Mouse (Mus musculus): ENCODE measurements around the gene Pcbp3. TPM values are rescaled to one million over a fixed set of nuclear protein-coding genes. Genes with fewer than 3 reads are reported as not detected.
A peak's percentile ranks its signal among the peaks of the same experiment; 100 is the strongest.

Pcbp3 gene
- polyA plus RNA-seq, 1 experiment from 2014 or later = 11.8 TPM

GRCm38 (mm10) chr10:76798751-76799585, 162.7 kb downstream of the Pcbp3 start:
- Histone ChIP-seq H3K4me3 (no peak overlapping the region), H3K9me3 (no peaks in the 10 kb centered on the region), H3K27ac (replicated peaks) (no peak overlapping the region), H3K36me3 (no peaks in the 10 kb centered on the region), H3K4me2 (peak overlapping the region; percentile 27), H3K27me3 (replicated peaks) (no peaks in the 10 kb centered on the region), H3K4me1 (peaks cover 37% of the 10 kb centered on the region), H3K9ac (peak overlapping the region; percentile 29; the same call in 1 of the 2 replicates)
- ATAC-seq (ENCODE audit: extremely low read depth, insufficient number of reproducible peaks, low FRiP score, low TSS enrichment) = 0 out of 2 replicates have a peak, but pooled peaks have one; percentile 28
- 62% methylated on average over 17 of the region's 17 CpGs for WGBS

DNA sequence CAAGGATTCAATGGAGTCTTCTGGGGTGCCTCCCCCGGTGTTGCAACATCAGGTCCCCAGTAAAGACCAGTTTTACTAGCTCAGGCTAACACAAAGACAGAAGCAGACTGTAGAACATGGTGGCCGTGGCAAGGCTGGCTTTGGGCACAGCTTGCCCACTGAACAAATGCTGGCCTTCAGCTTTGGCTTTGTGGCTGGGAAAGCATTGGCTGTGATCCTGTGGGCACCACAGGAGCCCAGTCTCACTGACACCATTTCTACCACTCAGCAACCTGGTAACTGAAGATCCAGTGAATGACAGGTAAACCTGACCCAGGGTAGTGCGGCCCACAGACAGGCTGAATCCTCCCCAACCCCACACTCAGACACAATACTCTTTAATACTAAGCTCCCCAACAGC, 167.6 kb downstream of the Pcbp3 start:
- H3K9me3 ChIP-seq = no peaks in the 10 kb centered on the region
- 77% methylated on average over 3 of the region's 3 CpGs for WGBS
- ATAC-seq (ENCODE audit: extremely low read depth, insufficient number of reproducible peaks, low FRiP score, low TSS enrichment) = no peak
- no peak overlapping the region for H3K27ac ChIP-seq (replicated peaks)
- H3K4me2 ChIP-seq = no peak overlapping the region
- H3K4me1 ChIP-seq = peaks cover 16% of the 10 kb centered on the region
- no peaks in the 10 kb centered on the region for H3K27me3 ChIP-seq (replicated peaks)
- no peak overlapping the region for H3K4me3 ChIP-seq
- H3K9ac ChIP-seq = no peak overlapping the region
- no peaks in the 10 kb centered on the region for H3K36me3 ChIP-seq

DNA sequence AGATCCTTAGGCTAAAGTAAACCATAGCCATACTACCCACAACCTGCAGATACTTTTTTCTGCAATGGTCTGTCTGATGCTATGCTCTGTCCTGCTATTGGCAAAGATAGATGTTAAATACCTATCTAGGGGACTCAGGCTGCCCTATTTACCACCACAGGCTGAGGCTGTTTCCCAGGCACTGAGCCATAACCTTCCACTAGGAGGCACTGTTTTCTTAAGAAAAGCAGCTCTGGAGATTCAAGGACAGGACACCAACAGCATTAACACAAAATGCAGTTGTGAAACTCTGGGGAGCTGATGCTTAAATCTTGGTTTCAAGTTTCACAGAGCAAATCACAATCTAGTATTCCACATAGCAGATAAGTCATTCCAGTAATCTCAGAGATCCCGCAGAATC, 170.2 kb downstream of the Pcbp3 start:
- WGBS = 46% methylated on average over 1 of the region's 1 CpGs
- H3K9ac ChIP-seq = no peak overlapping the region
- H3K27ac ChIP-seq (replicated peaks) = no peak overlapping the region
- no peaks in the 10 kb centered on the region for H3K36me3 ChIP-seq
- H3K4me3 ChIP-seq = no peak overlapping the region
- peaks cover 10% of the 10 kb centered on the region for H3K4me1 ChIP-seq
- ATAC-seq (ENCODE audit: extremely low read depth, insufficient number of reproducible peaks, low FRiP score, low TSS enrichment) = no peak
- H3K27me3 ChIP-seq (replicated peaks) = no peaks in the 10 kb centered on the region
- no peak overlapping the region for H3K4me2 ChIP-seq
- no peaks in the 10 kb centered on the region for H3K9me3 ChIP-seq

DNA sequence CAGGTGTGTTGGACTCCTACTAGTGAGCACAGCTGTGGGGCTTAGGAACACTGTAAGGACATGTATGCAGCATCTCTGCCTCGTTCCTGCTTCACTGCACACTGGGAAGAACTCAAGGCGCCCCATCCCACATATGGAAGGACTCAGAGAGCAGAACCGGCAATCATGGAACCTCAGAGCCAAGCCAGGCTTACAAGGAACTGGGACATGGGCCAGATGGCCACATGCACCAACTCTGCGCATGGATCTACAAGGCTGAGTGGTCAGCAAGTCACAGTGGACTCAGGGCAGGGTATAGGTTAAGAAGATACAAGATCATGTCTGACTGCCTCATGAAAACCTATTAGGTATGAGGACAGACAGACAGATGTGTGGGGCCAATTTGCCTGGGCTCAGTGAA, 171.8 kb downstream of the Pcbp3 start:
- Histone ChIP-seq H3K4me1 (no peaks in the 10 kb centered on the region), H3K4me3 (no peak overlapping the region), H3K9me3 (no peaks in the 10 kb centered on the region), H3K9ac (no peak overlapping the region), H3K4me2 (no peak overlapping the region), H3K27me3 (replicated peaks) (no peaks in the 10 kb centered on the region), H3K36me3 (no peaks in the 10 kb centered on the region), H3K27ac (replicated peaks) (no peak overlapping the region)
- no peak for ATAC-seq (ENCODE audit: extremely low read depth, insufficient number of reproducible peaks, low FRiP score, low TSS enrichment)
- 73% methylated on average over 4 of the region's 4 CpGs for WGBS

GRCm38 (mm10) chr10:76785312-76785711, 176.4 kb downstream of the Pcbp3 start:
- ATAC-seq (ENCODE audit: extremely low read depth, insufficient number of reproducible peaks, low FRiP score, low TSS enrichment) = no peak
- no peaks in the 10 kb centered on the region for H3K9me3 ChIP-seq
- 72% methylated on average over 6 of the region's 6 CpGs for whole genome bisulfite sequencing

GRCm38 (mm10) chr10:76779225-76779624, 182.5 kb downstream of the Pcbp3 start:
- Histone ChIP-seq H3K27ac (replicated peaks) (no peak overlapping the region), H3K4me1 (0 out of 2 replicates have a peak, but pooled peaks cover 4% of the 10 kb centered on the region), H3K4me3 (no peak overlapping the region), H3K4me2 (no peak overlapping the region), H3K27me3 (replicated peaks) (no peaks in the 10 kb centered on the region), H3K36me3 (no peaks in the 10 kb centered on the region), H3K9me3 (no peaks in the 10 kb centered on the region), H3K9ac (no peak overlapping the region)
- no peak for ATAC-seq (ENCODE audit: extremely low read depth, insufficient number of reproducible peaks, low FRiP score, low TSS enrichment)
- WGBS = 86% methylated on average over 5 of the region's 5 CpGs

More at GRCm38 (mm10) chr10:76785312-76785711, 176.4 kb downstream of the Pcbp3 start:
- H3K4me3 ChIP-seq = no peak overlapping the region
- H3K9ac ChIP-seq = no peak overlapping the region
- H3K4me1 ChIP-seq = 0 out of 2 replicates have a peak, but pooled peaks cover 4% of the 10 kb centered on the region
- H3K36me3 ChIP-seq = no peaks in the 10 kb centered on the region
- H3K4me2 ChIP-seq = no peak overlapping the region
- H3K27ac ChIP-seq (replicated peaks) = no peak overlapping the region
- H3K27me3 ChIP-seq (replicated peaks) = no peaks in the 10 kb centered on the region

GRCm38 (mm10) chr10:76771624-76772023, 190.1 kb downstream of the Pcbp3 start:
- WGBS = 47% methylated on average over 3 of the region's 3 CpGs
- no peak overlapping the region for H3K4me2 ChIP-seq
- no peak overlapping the region for H3K9ac ChIP-seq
- 0 out of 2 replicates have a peak, but pooled peaks cover 3% of the 10 kb centered on the region for H3K9me3 ChIP-seq
- H3K27ac ChIP-seq (replicated peaks) = no peak overlapping the region
- H3K27me3 ChIP-seq (replicated peaks) = no peaks in the 10 kb centered on the region
- no peak for ATAC-seq (ENCODE audit: extremely low read depth, insufficient number of reproducible peaks, low FRiP score, low TSS enrichment)
- no peak overlapping the region for H3K4me3 ChIP-seq
- H3K4me1 ChIP-seq = peaks cover 10% of the 10 kb centered on the region; the same call in 1 of the 2 replicates
- H3K36me3 ChIP-seq = no peaks in the 10 kb centered on the region

DNA sequence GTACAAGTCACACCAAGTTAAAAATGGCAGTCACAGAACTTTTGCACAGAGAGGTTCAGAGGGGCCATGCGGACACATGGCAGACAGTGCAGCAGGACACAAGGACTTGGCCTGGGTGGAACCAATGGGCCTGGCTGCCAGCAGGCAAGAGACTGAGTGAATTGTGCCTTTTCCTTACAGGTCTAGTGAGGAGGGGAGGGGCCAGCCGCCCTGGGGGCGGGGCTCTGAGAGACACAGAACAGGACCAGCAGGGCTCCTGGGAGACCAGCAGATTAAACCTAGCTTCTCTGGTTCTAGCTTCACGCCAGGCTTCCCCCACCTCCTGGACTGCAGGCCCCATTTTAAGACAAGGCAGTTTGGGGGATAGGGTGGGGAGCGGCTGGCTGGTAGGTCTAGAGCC, 190.6 kb downstream of the Pcbp3 start:
- H3K4me1 ChIP-seq = peaks cover 10% of the 10 kb centered on the region; the same call in 1 of the 2 replicates
- H3K9me3 ChIP-seq = 0 out of 2 replicates have a peak, but pooled peaks cover 3% of the 10 kb centered on the region
- H3K4me2 ChIP-seq = no peak overlapping the region
- no peaks in the 10 kb centered on the region for H3K27me3 ChIP-seq (replicated peaks)
- WGBS = 42% methylated on average over 5 of the region's 5 CpGs
- no peak overlapping the region for H3K27ac ChIP-seq (replicated peaks)
- H3K9ac ChIP-seq = no peak overlapping the region
- H3K36me3 ChIP-seq = no peaks in the 10 kb centered on the region
- ATAC-seq (ENCODE audit: extremely low read depth, insufficient number of reproducible peaks, low FRiP score, low TSS enrichment) = no peak
- no peak overlapping the region for H3K4me3 ChIP-seq

- Histone ChIP-seq H3K4me3 (no peak overlapping the region), H3K27ac (replicated peaks) (no peak overlapping the region), H3K27me3 (replicated peaks) (no peaks in the 10 kb centered on the region), H3K9ac (no peak overlapping the region), H3K4me2 (no peak overlapping the region), H3K4me1 (peaks cover 10% of the 10 kb centered on the region; the same call in 1 of the 2 replicates), H3K9me3 (0 out of 2 replicates have a peak, but pooled peaks cover 3% of the 10 kb centered on the region), H3K36me3 (no peaks in the 10 kb centered on the region)
- 86% methylated on average over 6 of the region's 6 CpGs for WGBS
- ATAC-seq (ENCODE audit: extremely low read depth, insufficient number of reproducible peaks, low FRiP score, low TSS enrichment) = no peak
Measured at GRCm38 (mm10) chr10:76769581-76769980, 192.1 kb downstream of the Pcbp3 start.

- no peak overlapping the region for H3K27ac ChIP-seq (replicated peaks)
- no peaks in the 10 kb centered on the region for H3K36me3 ChIP-seq
- no peak overlapping the region for H3K4me3 ChIP-seq
- peaks cover under 1% of the 10 kb centered on the region; the same call in 1 of the 2 replicates for H3K4me1 ChIP-seq
- no peaks in the 10 kb centered on the region for H3K9me3 ChIP-seq
- 68% methylated on average over 1 of the region's 1 CpGs for WGBS
- ATAC-seq (ENCODE audit: extremely low read depth, insufficient number of reproducible peaks, low FRiP score, low TSS enrichment) = no peak
- H3K4me2 ChIP-seq = no peak overlapping the region
- no peaks in the 10 kb centered on the region for H3K27me3 ChIP-seq (replicated peaks)
- no peak overlapping the region for H3K9ac ChIP-seq
Measured at GRCm38 (mm10) chr10:76766196-76766595, 195.5 kb downstream of the Pcbp3 start.

- Histone ChIP-seq H3K9me3 (no peaks in the 10 kb centered on the region), H3K9ac (no peak overlapping the region), H3K27me3 (replicated peaks) (no peaks in the 10 kb centered on the region), H3K4me2 (no peak overlapping the region), H3K4me1 (no peaks in the 10 kb centered on the region), H3K36me3 (no peaks in the 10 kb centered on the region), H3K4me3 (no peak overlapping the region), H3K27ac (replicated peaks) (no peak overlapping the region)
- 79% methylated on average over 4 of the region's 4 CpGs for WGBS
- no peak for ATAC-seq (ENCODE audit: extremely low read depth, insufficient number of reproducible peaks, low FRiP score, low TSS enrichment)
Measured at GRCm38 (mm10) chr10:76764927-76765326, 196.8 kb downstream of the Pcbp3 start.

DNA sequence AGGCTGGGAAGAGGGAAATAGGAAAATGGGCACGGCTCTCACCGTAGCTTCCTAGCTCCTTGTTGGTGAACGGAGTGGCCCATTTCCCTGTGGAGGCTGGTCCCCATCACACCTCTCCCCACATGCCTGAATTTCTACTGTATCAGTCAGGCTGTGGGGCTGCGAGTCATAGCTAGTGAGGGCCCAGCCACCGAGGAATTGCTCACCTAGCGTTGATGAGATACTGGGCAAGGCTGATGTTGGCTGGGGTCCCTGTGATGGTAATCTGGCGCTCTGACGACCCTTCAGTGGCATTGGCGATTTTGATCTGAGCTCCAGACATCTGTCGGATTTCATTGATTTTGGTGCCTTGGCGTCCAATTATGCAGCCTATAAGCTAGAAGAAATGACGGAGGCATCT, 198.7 kb downstream of the Pcbp3 start:
- no peak overlapping the region for H3K9ac ChIP-seq
- ATAC-seq (ENCODE audit: extremely low read depth, insufficient number of reproducible peaks, low FRiP score, low TSS enrichment) = no peak
- H3K4me3 ChIP-seq = no peak overlapping the region
- H3K27me3 ChIP-seq (replicated peaks) = no peaks in the 10 kb centered on the region
- no peaks in the 10 kb centered on the region for H3K9me3 ChIP-seq
- no peak overlapping the region for H3K27ac ChIP-seq (replicated peaks)
- H3K36me3 ChIP-seq = no peaks in the 10 kb centered on the region
- no peak overlapping the region for H3K4me2 ChIP-seq
- WGBS = 84% methylated on average over 12 of the region's 12 CpGs
- H3K4me1 ChIP-seq = no peaks in the 10 kb centered on the region
